Mouse (Mus musculus) left cerebral cortex, adult 2 months (tissue): ENCODE results near the gene Tbcc. TPM values are rescaled to one million over a fixed set of nuclear protein-coding genes. Genes with fewer than 3 reads are reported as not detected.

ENCODE experiments used
- DNase-seq, 2 experiments: peaks; one replicate each; pipeline ENCODE4 v3.0.0; 2021 to 2022; ENCODE audit warnings: low spot score in 2 of 2, mixed read lengths in 1 of 2; ENCODE audit errors: extremely low spot score in 1 of 2
- H3K27ac ChIP-seq: fragments of 200-600 bp; 2 replicates; pipeline ENCODE4 v1.8.1; 2022
- H3K4me3 ChIP-seq: fragments of 200-600 bp; 2 replicates; pipeline ENCODE4 v1.8.1; 2022
- CTCF ChIP-seq: fragments of 200-600 bp; IDR thresholded peaks from 2 replicates; pipeline ENCODE4 v1.8.1; 2022; ENCODE audit warnings: antibody characterized with exemption, mild to moderate bottlenecking, moderate library complexity
- intact Hi-C: fragments of 180-260 bp; cut with DNase I; formaldehyde crosslinking; loops from one replicate; pipeline ENCODE4 v1.15.1; 2025
- total RNA-seq, 2 experiments: library from RNA; stranded (reverse); gene quantifications; 2 replicates each; pipeline ENCODE4 v1.2.3; 2021

The Tbcc gene
- total RNA-seq, 2 experiments from 2014 or later: 30.9 to 35.3 TPM

DNA sequence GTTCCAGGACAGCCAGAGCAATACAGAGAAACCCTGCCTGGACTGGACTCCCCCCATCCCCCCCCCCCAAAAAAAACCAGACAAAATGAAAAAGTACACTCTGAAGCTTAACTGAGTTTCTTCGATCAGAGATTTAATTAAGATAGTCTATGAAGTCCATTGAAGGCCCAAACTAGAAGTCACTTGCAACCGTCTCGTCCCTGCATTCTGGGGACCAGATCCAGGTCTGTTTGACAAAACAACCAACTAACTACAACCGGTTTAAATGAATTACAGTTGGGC lies 34.4 kb upstream of the Tbcc start:
- intact Hi-C loops: loop anchor here (2.0 kb wide), 1 partner anchor 73 kb away; the partner anchor contains the start of gene Rpl7l1
- DNase-seq: no peak
- Histone ChIP-seq H3K27ac (peak overlapping the region; percentile 100), H3K4me3 (peak overlapping the region; percentile 95)
- no peak for TF ChIP-seq CTCF

DNA sequence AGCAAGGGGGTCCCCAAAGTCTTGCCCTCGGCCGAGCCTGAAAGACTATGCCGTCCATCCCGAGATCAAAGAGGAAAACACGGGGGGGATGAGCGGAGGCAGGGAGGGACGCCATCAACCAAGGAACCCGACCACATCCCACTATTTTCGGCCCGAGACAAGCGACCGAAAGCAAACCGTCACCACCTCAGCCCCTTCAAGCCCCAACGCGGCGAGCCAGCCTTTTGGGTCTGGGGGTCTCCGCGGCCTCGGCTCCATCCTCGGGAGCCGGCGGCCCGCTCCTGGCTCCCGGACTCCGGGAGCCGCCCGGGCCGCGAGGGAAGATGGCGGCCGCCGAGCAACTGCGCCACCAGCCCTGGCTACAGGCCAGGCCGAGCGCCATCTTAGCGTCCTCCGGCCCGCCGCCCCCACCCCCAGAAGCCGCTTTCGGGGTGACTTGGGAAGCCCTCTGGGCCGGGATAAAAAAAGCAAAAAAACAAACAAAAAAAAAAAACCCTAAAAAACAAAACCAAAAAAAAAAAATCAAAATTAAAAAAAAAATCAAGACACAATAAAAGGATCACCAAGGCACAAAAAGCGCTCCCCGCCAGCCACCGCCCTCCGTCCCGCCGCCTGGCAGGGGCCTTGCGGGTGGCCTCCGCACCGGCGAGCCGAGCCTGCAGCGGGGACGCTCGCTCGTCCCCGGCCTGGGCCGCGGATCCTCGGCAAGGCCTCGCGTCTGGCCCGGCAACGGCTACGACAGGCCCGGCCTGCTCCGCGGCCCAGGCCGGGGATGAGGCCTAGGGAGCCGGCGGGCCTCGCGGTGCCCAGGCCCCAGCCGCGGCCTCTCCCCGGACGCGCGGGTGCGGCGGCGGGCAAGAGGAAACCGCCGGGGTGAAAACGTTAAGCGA lies 33.8 kb upstream of the Tbcc start:
- intact Hi-C loops: loop anchor here (1.0 to 2.0 kb wide), 2 partner anchors 33 to 74 kb away; partner anchors contain the start of gene Rpl7l1
- peak; percentile 80 to 85 for DNase-seq
- peak overlapping the region; percentile 95 for H3K4me3 ChIP-seq
- peak overlapping the region; percentile 100 for H3K27ac ChIP-seq
- no peak for TF ChIP-seq CTCF

DNA sequence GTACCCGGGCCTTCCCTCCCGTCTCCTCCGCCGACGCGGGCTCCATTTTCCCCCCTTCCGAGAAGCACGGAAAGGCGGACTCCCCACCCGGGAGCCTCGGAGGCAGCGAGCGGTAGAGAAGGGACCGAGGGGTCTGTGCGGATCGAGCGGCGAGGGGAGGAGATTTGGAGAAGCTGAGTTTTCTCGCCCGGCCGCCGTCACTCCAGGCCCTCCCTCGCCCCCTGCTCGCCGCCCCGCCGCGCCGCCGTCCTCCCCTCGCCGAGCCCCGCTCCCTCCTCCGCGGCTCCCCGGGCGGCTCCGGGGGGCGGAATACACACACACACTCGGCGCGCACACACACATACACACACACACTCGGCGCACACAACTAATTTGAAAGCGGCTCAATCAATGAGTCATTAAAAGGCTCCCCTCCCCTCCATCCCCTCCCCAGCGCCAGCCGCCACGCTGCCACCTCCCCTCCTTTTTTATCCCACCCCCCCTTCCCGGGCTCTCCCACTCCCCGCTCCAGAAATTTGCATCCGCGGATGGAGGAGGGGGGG lies 33.1 kb upstream of the Tbcc start:
- intact Hi-C loops: loop anchor here (1.0 to 2.0 kb wide), 2 partner anchors 32 to 75 kb away; partner anchors contain the start of gene Rpl7l1

DNA sequence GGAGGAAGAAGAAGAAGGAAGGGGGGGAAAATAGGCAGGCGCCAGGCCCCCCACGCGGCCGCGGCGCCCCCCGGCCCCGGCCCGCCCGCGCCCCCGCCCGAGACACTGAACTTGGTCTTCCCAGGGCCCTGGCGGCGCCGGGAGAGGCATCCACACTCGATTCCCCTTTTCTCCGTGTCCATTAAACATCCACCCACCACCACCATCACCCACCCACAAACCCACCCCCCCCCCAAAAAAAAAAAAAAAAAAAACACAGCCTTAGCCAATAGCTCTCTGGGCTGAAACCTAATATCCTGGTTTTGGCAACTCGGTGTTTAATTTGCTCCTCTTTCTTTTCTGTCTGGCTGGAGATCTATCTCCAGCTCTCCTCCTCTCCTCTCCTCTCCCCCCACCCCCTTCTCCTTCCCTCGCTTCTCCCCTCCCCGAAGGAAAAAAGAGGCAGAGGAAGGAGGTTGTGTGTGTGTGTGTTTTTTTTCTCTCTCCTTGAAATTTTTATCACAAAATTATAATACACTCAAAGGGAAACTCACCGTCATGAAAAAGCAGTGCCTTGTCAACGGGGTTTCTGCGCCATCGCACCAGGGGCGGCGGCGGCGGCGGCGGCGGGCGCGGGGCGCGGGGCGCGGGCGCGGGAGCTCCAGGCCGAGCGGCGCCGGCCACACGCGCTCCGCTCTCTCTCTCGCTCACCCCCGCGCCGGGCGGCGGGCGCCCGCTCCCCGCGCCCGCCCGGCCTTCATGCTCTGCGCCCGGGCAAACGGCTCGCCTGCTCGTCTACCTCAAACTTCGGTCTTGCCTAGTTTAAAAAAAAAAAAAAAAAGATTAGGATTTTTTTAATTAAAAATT lies 32.4 kb upstream of the Tbcc start, which contains the start of gene Bicral:
Bicral (minus strand) TSS at position 580 of the 846 bp plus-strand sequence.
- Histone ChIP-seq H3K27ac (peak within 1 kb of the TSS; percentile 100), H3K4me3 (peak within 1 kb of the TSS; percentile 95)
- DNase-seq: peak; percentile 75 to 77
- intact Hi-C loops: loop anchor here (1.0 to 2.0 kb wide), 2 partner anchors 31 to 75 kb away; partner anchors contain the start of gene Rpl7l1
- TF ChIP-seq CTCF: no peak

More for the DNA sequence above, 33.1 kb upstream of the Tbcc start:
- peak; percentile 85 for DNase-seq
- TF ChIP-seq CTCF: no peak
- Histone ChIP-seq H3K4me3 (peak overlapping the region; percentile 95), H3K27ac (peak overlapping the region; percentile 100)

DNA sequence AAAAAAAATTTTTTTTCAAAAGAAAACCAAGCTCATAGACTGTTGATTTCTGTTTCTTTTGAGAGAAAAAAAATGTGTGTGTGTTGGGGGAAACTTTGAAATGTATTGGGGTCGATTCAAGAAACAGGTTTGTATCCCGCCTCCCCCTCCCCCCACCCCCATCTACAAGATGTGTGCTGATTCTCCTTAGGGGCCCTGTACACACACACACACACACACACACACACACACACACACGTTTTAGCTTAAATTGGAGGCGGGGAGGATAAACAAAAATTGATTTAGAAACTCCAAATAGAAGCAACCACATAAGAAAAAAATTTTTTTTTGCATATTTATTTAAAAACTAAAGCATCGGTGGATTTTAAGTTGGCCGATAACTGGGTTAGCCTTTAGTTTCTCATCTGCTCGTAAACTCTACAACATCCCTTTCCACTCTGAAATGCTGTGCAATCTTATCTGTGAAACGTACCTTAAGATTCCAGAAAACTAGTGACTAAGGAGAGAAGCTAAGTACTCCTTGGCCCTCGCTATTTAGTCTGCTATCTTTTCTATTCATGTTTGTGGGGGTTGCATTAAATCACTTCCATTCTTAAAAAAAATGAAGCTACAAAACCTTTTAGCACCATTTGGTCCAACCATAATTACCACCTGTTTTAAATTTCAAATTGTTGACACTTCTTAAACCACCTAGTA lies 31.6 kb upstream of the Tbcc start:
- TF ChIP-seq CTCF: no peak
- Histone ChIP-seq H3K4me3 (peak overlapping the region; percentile 95), H3K27ac (peak overlapping the region; percentile 100)
- DNase-seq: no peak
- intact Hi-C loops: no loop called here

DNA sequence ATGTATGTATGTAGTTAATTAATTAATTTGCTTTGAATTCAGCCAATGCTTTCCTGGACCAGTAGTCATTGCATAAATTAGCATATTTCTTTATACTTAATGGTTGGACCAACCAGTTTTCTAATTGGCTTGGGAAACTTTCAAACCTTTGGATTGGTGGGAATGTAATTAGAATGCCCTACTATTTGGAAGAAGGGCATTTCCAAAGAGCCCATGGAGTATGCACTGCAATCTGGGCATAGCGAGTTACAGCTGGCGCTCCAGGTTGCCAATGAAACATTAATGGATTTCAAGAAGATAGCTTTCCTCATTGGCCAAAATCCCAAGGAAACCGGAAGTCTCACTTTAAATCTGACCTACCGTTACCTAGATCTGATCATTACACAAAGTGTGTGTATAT lies 30.4 kb upstream of the Tbcc start:
- TF ChIP-seq CTCF: no peak
- Histone ChIP-seq H3K27ac (no peak overlapping the region), H3K4me3 (no peak overlapping the region)
- intact Hi-C loops: no loop called here
- no peak for DNase-seq

DNA sequence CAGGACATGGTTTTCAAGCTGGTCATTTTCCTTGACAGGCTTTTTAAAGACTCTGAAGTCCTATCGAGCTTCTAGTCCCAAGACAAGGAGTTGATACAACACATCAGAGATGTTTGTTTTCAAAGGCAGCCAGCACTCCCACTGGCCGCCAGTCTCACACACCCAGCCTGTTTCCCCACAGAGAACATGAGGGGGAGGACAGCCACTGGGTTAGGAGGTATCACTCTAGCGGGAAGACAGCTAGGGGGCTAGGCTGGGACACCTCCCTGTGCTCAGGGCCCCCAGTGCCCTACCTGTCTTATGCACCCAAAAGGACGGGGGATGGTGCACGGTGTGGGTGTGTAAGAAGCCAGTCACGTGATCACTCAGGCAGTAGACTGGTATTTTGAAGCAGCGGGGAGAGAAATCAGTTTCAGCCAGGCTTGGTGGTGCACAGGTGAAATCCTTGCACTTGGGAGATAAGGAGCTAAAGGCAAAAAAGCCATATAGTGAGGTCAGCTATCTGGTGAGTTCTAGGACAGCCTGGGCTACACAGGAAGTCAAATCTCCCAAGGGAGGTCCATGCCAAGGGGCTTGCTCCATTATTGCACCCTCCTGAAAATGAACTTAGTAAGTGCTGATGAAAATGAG lies 25.8 kb upstream of the Tbcc start:
- no peak overlapping the region for H3K4me3 ChIP-seq
- intact Hi-C loops: no loop called here
- TF ChIP-seq CTCF: no peak
- peak in 1 of 2 experiments; percentile 33 for DNase-seq
- H3K27ac ChIP-seq: no peak overlapping the region

DNA sequence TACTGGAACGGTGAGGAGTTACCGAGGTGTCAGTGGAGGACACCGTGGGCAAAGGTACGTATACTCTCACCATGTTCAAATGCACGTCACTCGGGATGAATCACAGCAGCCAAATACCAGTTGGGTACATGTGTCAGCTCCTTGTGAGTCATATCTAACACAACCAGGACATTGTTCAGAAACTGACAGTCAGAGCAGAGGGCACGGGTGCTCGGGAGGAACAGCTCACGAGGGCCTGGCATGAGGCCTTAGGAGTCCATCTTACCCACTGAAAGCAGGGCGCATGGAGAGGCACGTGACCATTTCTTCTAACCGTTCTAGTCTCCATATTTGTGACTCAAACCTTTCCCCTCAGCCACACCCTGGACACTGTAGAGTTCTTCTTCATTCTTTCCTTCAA lies 23.6 kb upstream of the Tbcc start:
- no peak overlapping the region for H3K27ac ChIP-seq
- intact Hi-C loops: no loop called here
- no peak for TF ChIP-seq CTCF
- no peak overlapping the region for H3K4me3 ChIP-seq
- DNase-seq: peak in 1 of 2 experiments; percentile 23

DNA sequence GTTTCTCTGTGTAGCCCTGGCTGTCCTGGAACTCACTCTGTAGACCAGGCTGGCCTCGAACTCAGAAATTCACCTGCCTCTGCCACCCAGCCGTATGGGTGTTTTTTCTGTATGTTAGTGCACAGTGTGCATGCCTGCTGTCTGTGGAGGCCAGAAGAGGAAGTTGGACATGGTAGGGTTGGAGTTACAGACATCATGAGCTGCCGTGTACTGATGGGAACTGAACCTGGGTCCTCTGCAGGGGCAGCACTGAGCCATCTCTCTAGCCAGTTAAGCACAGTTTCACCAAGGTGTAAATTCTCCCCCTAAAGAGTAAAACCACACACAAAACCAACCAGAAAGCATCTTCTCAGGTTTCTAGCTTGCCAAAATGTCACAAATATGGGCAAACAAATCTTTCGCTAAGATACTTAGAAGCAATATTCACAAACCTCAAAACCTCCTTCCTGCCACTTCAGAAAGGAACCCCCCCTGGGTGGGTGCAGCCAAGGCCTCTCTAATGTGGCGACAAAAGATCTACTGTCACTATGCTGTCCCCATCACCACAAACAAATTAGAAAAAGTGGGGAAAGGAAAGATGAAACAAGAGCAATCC lies 20.2 kb upstream of the Tbcc start:
- no peak for DNase-seq
- intact Hi-C loops: no loop called here
- Histone ChIP-seq H3K27ac (no peak overlapping the region), H3K4me3 (no peak overlapping the region)
- TF ChIP-seq CTCF: no peak

DNA sequence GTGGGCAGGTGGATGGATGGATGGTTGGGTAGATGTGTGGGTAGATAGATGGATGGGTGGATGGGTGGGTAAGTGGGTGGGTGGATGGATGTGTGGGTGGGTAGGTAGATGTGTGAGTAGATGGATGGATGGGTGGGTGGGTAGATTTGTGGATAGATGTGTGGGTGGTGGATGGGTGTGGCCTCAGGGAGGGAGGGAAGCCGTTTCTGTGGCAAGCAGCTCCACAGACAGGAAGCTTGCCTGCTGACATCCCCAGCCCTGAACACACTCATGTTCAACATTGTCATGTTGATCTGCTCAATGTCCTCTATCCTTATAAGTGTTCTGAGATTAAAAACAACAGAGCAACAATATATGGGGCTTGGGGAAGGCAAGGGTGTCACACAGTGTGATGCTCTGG lies 19.6 kb upstream of the Tbcc start:
- Histone ChIP-seq H3K27ac (no peak overlapping the region), H3K4me3 (no peak overlapping the region)
- intact Hi-C loops: no loop called here
- no peak for DNase-seq
- no peak for TF ChIP-seq CTCF

DNA sequence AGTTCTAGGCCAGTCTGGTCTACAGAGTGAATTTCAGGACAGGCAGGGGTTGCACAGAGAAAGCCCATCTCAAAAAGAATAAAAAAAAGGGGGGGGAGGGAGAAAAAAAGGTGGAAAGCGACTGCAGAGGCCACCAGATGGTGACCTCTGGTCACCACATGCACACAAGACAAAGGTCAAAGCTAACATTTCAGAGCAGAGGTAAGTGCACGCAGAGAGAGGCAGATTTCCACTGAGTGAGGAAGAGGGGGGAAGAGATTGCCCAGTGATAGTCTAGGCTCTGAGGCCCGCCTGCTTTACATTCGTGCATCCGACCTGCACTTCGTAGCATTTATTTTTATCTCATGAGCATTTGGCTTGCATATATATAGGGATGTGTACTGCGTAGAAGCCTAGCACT lies 17.7 kb upstream of the Tbcc start:
- no peak for TF ChIP-seq CTCF
- no peak for DNase-seq
- no peak overlapping the region for H3K4me3 ChIP-seq
- H3K27ac ChIP-seq: no peak overlapping the region
- intact Hi-C loops: no loop called here
